Mouse (Mus musculus): ENCODE measurements around the gene Kif2c. TPM values are rescaled to one million over a fixed set of nuclear protein-coding genes. Genes with fewer than 3 reads are reported as not detected.

The Kif2c gene
- polyA plus RNA-seq, 1 experiment: 2.5 TPM

DNA sequence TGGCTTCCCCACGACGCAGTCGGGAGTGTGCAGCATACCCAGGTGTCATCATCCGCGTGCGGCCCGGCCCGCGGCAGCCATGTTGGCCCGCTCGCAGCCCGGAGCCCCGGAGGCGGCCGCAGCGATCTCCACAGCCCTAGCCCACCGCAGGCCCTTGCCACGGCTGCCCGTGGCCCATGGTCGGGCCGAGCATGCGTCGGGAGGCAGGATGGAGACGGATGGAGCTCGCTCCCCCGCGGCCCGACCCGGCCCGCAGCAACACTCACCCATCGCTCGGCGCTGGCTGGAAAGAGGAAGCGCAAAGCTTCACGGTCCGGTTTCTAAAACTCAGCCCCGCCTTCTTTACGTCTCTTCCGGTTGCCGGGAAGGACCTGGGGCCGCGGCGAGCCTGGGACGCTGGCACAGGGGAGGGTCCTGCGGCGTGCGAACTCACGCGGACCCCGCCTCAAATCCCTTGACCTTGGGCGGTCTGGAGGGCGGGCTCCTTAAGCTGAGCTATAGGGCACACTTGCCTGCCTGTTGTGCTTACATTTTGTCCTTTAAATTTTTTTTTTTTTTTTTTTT lies 26.6 kb downstream of the Kif2c start, which contains the start of gene Rps8:
TSS of gene Rps8 (minus strand) at position 452 of the 564 bp plus-strand sequence.
- DNase-seq (ENCODE audit: low read depth in 1 of 2, low spot score in 2 of 2): peak; percentile 74 to 83
- H3K4me1 ChIP-seq (ENCODE audit: control insufficient read depth, insufficient read depth, insufficient read length): peaks cover 5% of the 10 kb centered on the region; the same call in 1 of the 2 replicates
- peak within 1 kb of the TSS; percentile 81 for H3K27ac ChIP-seq (ENCODE audit: insufficient read depth, low read length)
- under 1% methylated on average over 52 of the region's 52 CpGs for WGBS
- peak within 1 kb of the TSS; percentile 87 for H3K4me3 ChIP-seq (ENCODE audit: extremely low read depth, insufficient read depth, insufficient read length)
- TF ChIP-seq POLR2A (IDR thresholded peaks at IDR 0.05; ENCODE audit: low read depth, low read length) (peak; percentile 90), CTCF (IDR thresholded peaks at IDR 0.05; ENCODE audit: extremely low read depth, insufficient read depth, insufficient read length, insufficient replicate concordance) (no peak)
- no peaks in the 10 kb centered on the region for H3K27me3 ChIP-seq (ENCODE audit: control insufficient read depth, insufficient read depth, low read length)
- peaks cover 24% of the 10 kb centered on the region for H3K36me3 ChIP-seq (ENCODE audit: control insufficient read depth, insufficient read depth, low read length)

DNA sequence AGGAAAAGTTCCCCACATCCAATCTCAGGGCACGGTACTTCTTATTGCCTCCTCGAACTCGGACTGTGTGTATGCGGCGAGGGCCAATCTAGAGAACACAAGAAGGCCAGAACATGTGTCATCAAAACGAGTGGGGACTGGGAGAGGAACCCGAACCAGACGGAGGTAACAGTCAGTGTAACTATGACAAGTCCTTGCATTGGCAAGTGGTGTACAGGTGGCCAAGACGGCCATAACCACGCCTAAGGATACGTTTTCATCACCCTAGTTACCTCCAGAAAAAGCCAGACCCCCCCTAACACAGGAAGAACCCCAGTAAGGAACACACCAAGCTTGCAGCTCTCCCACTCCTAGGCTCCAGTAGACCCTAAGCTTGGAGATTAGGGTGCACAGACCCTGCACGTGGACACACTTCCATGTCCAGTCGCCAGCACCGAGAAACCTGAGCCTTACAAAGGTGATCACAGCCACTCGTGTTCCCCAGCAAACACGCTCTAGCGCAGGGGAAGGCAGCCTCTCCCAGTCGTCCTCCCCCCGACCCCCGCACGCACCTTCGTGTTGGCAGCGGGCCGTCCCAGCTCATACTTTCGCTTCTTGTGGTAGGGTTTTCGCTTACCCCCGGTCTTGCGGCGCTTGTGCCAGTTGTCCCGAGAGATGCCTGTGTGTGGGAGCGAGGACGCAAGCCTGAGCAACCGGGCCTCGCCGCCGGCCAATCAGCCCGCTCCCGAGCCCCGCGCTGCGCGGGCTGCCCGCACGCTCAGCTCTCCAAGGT lies 27.2 kb downstream of the Kif2c start:
- Histone ChIP-seq H3K27me3 (ENCODE audit: control insufficient read depth, insufficient read depth, low read length) (no peaks in the 10 kb centered on the region), H3K4me3 (ENCODE audit: extremely low read depth, insufficient read depth, insufficient read length) (peak overlapping the region; percentile 87), H3K27ac (ENCODE audit: insufficient read depth, low read length) (peak overlapping the region; percentile 81), H3K36me3 (ENCODE audit: control insufficient read depth, insufficient read depth, low read length) (peaks cover 29% of the 10 kb centered on the region), H3K4me1 (ENCODE audit: control insufficient read depth, insufficient read depth, insufficient read length) (peaks cover 5% of the 10 kb centered on the region; the same call in 1 of the 2 replicates)
- 2% methylated on average over 44 of the region's 44 CpGs for WGBS
- no peak for DNase-seq (ENCODE audit: low read depth in 1 of 2, low spot score in 2 of 2)
- TF ChIP-seq POLR2A (IDR thresholded peaks at IDR 0.05; ENCODE audit: low read depth, low read length): no peak
- no peak for TF ChIP-seq CTCF (IDR thresholded peaks at IDR 0.05; ENCODE audit: extremely low read depth, insufficient read depth, insufficient read length, insufficient replicate concordance)

DNA sequence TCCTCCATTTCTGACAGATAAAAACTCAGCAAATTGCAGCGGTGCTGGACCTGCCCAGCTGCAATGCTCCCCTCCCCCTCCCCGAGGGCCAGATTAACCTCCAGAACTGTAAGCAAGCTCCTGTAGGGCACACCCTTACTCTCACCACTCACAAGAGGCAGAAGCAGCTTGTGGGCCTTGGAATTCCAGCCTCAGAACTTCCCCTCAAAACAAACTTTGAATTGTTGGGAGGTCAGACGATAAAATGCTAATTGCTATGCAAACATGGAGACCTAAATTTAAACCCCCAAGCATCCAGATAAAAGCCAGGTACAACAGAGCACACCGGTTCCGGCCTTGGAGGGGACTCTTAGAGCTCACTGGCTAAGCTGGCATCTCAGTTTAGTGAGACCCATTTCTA lies 29.7 kb downstream of the Kif2c start:
- H3K4me3 ChIP-seq (ENCODE audit: extremely low read depth, insufficient read depth, insufficient read length): no peak overlapping the region
- 82% methylated on average over 5 of the region's 5 CpGs for WGBS
- peaks cover 33% of the 10 kb centered on the region for H3K36me3 ChIP-seq (ENCODE audit: control insufficient read depth, insufficient read depth, low read length)
- TF ChIP-seq POLR2A (IDR thresholded peaks at IDR 0.05; ENCODE audit: low read depth, low read length) (no peak), CTCF (IDR thresholded peaks at IDR 0.05; ENCODE audit: extremely low read depth, insufficient read depth, insufficient read length, insufficient replicate concordance) (no peak)
- H3K4me1 ChIP-seq (ENCODE audit: control insufficient read depth, insufficient read depth, insufficient read length): peaks cover 5% of the 10 kb centered on the region; the same call in 1 of the 2 replicates
- no peak for DNase-seq (ENCODE audit: low read depth in 1 of 2, low spot score in 2 of 2)
- no peak overlapping the region for H3K27ac ChIP-seq (ENCODE audit: insufficient read depth, low read length)
- no peaks in the 10 kb centered on the region for H3K27me3 ChIP-seq (ENCODE audit: control insufficient read depth, insufficient read depth, low read length)

DNA sequence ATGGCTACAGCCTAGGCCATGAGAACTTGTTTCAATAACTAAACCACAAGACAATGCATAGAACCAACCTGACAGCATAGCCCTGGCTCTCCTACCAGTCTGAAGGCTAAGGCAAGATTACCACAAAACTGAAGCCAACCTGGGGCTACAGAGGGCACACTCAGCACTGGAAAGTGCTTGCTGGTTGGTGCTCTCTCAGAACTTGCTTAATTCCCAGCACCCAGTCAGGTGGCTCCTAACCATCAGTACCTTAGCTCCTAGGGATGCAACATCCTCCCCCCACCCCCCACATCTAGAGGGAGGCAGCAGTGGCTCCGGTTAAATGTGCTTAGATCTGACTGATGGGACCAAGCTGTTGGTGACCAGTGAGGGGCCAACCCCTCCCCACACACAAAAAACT lies 31.0 kb downstream of the Kif2c start:
- WGBS: 68% methylated on average over 1 of the region's 1 CpGs
- H3K4me1 ChIP-seq (ENCODE audit: control insufficient read depth, insufficient read depth, insufficient read length): peaks cover 5% of the 10 kb centered on the region; the same call in 1 of the 2 replicates
- no peaks in the 10 kb centered on the region for H3K27me3 ChIP-seq (ENCODE audit: control insufficient read depth, insufficient read depth, low read length)
- no peak overlapping the region for H3K4me3 ChIP-seq (ENCODE audit: extremely low read depth, insufficient read depth, insufficient read length)
- DNase-seq (ENCODE audit: low read depth in 1 of 2, low spot score in 2 of 2): no peak
- TF ChIP-seq POLR2A (IDR thresholded peaks at IDR 0.05; ENCODE audit: low read depth, low read length): no peak
- TF ChIP-seq CTCF (IDR thresholded peaks at IDR 0.05; ENCODE audit: extremely low read depth, insufficient read depth, insufficient read length, insufficient replicate concordance): no peak
- H3K27ac ChIP-seq (ENCODE audit: insufficient read depth, low read length): no peak overlapping the region
- H3K36me3 ChIP-seq (ENCODE audit: control insufficient read depth, insufficient read depth, low read length): peaks cover 33% of the 10 kb centered on the region

DNA sequence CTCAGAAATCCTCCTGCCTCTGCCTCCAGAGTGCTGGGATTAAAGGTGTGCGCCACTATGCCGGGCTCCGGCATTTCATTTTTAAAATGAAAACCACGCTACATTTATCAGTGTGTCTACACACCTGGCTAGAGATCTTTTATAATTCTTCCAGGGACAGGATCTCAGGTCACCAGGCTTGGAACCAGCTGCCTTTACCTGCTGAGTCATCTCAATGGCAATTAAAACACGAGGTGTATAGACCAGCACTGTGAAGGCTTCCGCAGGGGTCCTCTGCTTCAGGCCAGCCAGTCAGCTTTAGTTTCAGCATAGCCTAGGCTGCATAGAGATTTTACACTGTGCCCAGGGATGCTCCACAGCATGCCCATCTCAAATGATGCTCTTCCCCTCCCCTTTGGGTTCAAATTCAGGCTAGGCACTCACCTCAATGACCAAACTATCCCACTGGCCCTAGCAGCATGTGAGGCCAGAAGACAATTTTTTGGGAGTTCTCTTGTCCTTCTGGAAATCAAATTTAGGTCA lies 32.2 kb downstream of the Kif2c start:
- no peak for TF ChIP-seq CTCF (IDR thresholded peaks at IDR 0.05; ENCODE audit: extremely low read depth, insufficient read depth, insufficient read length, insufficient replicate concordance)
- TF ChIP-seq POLR2A (IDR thresholded peaks at IDR 0.05; ENCODE audit: low read depth, low read length): no peak

DNA sequence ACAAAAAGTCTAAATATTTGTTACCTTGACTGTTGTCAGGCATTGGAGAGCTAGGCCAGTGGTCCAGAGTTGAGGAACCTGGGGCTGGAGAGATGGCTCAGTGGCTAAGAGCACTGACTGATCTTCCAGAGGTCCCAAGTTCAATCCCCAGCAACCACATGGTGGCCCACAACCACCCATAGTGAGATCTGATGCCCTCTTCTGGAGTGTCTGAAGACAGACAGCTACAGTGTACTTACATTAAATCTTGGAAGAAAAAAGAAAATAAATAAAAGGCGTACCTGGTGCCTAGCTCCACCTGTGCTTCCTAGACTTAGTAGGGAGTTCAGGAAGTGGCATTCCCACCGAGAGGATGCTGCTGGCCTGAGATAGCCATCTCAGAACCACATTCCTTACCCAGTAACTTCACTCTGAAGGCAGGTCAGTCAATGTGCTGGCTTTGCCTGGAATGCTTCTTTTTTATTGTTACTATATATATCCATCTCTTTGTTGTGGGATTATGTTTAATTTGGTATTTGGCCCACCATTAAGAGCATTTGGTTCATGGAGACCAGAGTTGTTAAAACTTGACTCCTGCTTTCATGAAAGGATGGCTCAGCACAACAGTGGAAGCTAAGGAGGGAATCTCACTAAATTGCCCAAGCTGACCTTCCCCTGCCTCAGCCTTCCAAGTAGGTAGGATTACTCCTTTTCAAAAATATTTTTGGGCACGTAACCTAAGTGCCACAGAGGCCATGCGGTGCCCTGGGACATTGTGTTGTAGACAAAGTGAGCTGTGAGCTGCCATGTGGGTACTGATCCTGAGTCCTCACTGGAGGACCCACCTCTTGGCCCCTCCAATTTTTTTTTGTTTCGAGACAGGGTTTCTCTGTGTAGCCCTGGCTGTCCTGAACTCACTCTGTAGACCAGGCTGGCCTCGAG lies 32.9 kb downstream of the Kif2c start:
- Histone ChIP-seq H3K4me1 (ENCODE audit: control insufficient read depth, insufficient read depth, insufficient read length) (no peaks in the 10 kb centered on the region), H3K27ac (ENCODE audit: insufficient read depth, low read length) (no peak overlapping the region), H3K4me3 (ENCODE audit: extremely low read depth, insufficient read depth, insufficient read length) (no peak overlapping the region), H3K27me3 (ENCODE audit: control insufficient read depth, insufficient read depth, low read length) (no peaks in the 10 kb centered on the region), H3K36me3 (ENCODE audit: control insufficient read depth, insufficient read depth, low read length) (peaks cover 33% of the 10 kb centered on the region)
- no peak for DNase-seq (ENCODE audit: low read depth in 1 of 2, low spot score in 2 of 2)
- no peak for TF ChIP-seq CTCF (IDR thresholded peaks at IDR 0.05; ENCODE audit: extremely low read depth, insufficient read depth, insufficient read length, insufficient replicate concordance)
- no peak for TF ChIP-seq POLR2A (IDR thresholded peaks at IDR 0.05; ENCODE audit: low read depth, low read length)
- WGBS: 83% methylated on average over 6 of the region's 6 CpGs

More for the DNA sequence above, 32.2 kb downstream of the Kif2c start:
- Histone ChIP-seq H3K27me3 (ENCODE audit: control insufficient read depth, insufficient read depth, low read length) (no peaks in the 10 kb centered on the region), H3K4me1 (ENCODE audit: control insufficient read depth, insufficient read depth, insufficient read length) (peaks cover 5% of the 10 kb centered on the region; the same call in 1 of the 2 replicates), H3K4me3 (ENCODE audit: extremely low read depth, insufficient read depth, insufficient read length) (no peak overlapping the region), H3K27ac (ENCODE audit: insufficient read depth, low read length) (no peak overlapping the region), H3K36me3 (ENCODE audit: control insufficient read depth, insufficient read depth, low read length) (peaks cover 33% of the 10 kb centered on the region)
- WGBS: 83% methylated on average over 6 of the region's 6 CpGs
- DNase-seq (ENCODE audit: low read depth in 1 of 2, low spot score in 2 of 2): no peak
